7 mouse cellular contexts compared by ENCODE assay signal in the genomic region with DNA sequence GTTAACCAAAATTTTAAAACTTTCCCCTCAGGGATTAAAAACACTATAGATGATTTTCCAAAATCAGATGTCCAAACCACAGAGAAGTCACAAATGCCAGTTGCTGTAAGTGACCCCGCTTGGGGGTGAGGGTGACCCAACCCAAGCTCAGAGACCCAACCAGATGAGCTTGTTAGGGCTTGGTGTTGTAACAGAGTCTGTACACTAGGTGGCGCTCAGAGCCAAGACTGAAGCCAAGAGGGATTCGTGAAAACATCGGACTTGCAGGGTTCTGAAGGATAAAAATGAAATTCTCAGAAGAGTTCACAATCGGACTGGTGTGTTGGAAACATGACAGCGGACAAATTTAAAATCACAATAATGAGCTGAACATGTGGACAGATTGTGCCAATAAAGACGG. TPM values are rescaled to one million over a fixed set of nuclear protein-coding genes. Genes with fewer than 3 reads are reported as not detected.
DNase-seq lines count a peak whose midpoint lies in the region; ATAC-seq lines count a peak whose summit lies in the region.

No protein-coding gene starts in this region.

- peak; percentile 80 for DNase-seq in ES-CJ7 (ENCODE audit: low read depth, low spot score)
- DNase-seq in adrenal gland, adult 2 months = peak; percentile 60
- peak; percentile 78 for DNase-seq in embryo, embryonic 11 days
- DNase-seq in heart, embryonic 10.5 days (ENCODE audit: low spot score) = peak; percentile 83
- DNase-seq in layer of hippocampus, postnatal 25 days (ENCODE audit: extremely low spot score in 1 of 2, low spot score in 1 of 2) = peak; percentile 52 to 76
- peak; percentile 37 to 69 for DNase-seq in spleen, adult 18-20 months

- no peak overlapping the region for H3K27ac ChIP-seq in heart, embryonic 10.5 days

- H3K9me3 ChIP-seq in heart, embryonic 10.5 days = no peaks in the 10 kb centered on the region

- no peak overlapping the region for H3K4me3 ChIP-seq in heart, embryonic 10.5 days

- H3K27me3 ChIP-seq in heart, embryonic 10.5 days (ENCODE audit: insufficient read depth, poor library complexity, severe bottlenecking) = no peaks in the 10 kb centered on the region

- H3K36me3 ChIP-seq in heart, embryonic 10.5 days = peaks cover 21% of the 10 kb centered on the region

- ATAC-seq in megakaryocyte progenitor cell, adult 5-6 weeks (replicated peaks; ENCODE audit: poor library complexity) = peak; percentile 93

- no peaks in the 10 kb centered on the region for H3K4me1 ChIP-seq in heart, embryonic 10.5 days

- WGBS in heart, embryonic 10.5 days = 15% methylated on average over 7 of the region's 7 CpGs

RNA-seq across cellular contexts. Expression of a gene that starts 18.0 kb away (rescaled TPM):
- total RNA-seq in adrenal gland, adult 2 months (2021) = 100 to 1,000 TPM in 1 of 2 experiments, 10 to 100 TPM in 1; 86.9 to 105 TPM
- 155 and 161 TPM in 2 replicates for polyA plus RNA-seq in adrenal gland, adult 2 months (2012; rRNA removed)
- 127 and 162 TPM in 2 replicates for polyA plus RNA-seq in heart, embryonic 10.5 days (2016; fragmentation: Nextera tagmentation; extraction: Ambion mirVana)
- 100 to 1,000 TPM; 122 to 143 TPM for total RNA-seq in layer of hippocampus, postnatal 25 days (2021)
- 32.8 and 36.6 TPM in 2 replicates for total RNA-seq in megakaryocyte progenitor cell, adult 5-6 weeks (2015)
- total RNA-seq in megakaryocyte progenitor cell, adult 5-6 weeks (2017) = 14.7 and 15.4 TPM in 2 replicates

RNA-seq across cellular contexts. Expression of a gene that starts 20.8 kb away (rescaled TPM):
- 10 to 100 TPM; 13.8 to 17.6 TPM for total RNA-seq in adrenal gland, adult 2 months (2021)
- 3.7 and 4.0 TPM in 2 replicates for polyA plus RNA-seq in adrenal gland, adult 2 months (2012; rRNA removed)
- polyA plus RNA-seq in heart, embryonic 10.5 days (2016; fragmentation: Nextera tagmentation; extraction: Ambion mirVana) = 10.6 and 11.7 TPM in 2 replicates
- total RNA-seq in layer of hippocampus, postnatal 25 days (2021) = 10 to 100 TPM; 38.3 to 39.9 TPM
- total RNA-seq in megakaryocyte progenitor cell, adult 5-6 weeks (2015) = 25.7 and 26.0 TPM in 2 replicates
- 24.8 and 25.4 TPM in 2 replicates for total RNA-seq in megakaryocyte progenitor cell, adult 5-6 weeks (2017)

RNA-seq across cellular contexts. Expression of a gene that starts 41.7 kb away (rescaled TPM):
- 10 to 100 TPM; 19.3 to 21.5 TPM for total RNA-seq in adrenal gland, adult 2 months (2021)
- polyA plus RNA-seq in adrenal gland, adult 2 months (2012; rRNA removed) = 14.4 and 20.5 TPM in 2 replicates
- polyA plus RNA-seq in heart, embryonic 10.5 days (2016; fragmentation: Nextera tagmentation; extraction: Ambion mirVana) = 59.7 and 65.2 TPM in 2 replicates
- 10 to 100 TPM; 51.4 to 58.2 TPM for total RNA-seq in layer of hippocampus, postnatal 25 days (2021)
- 64.9 and 65.5 TPM in 2 replicates for total RNA-seq in megakaryocyte progenitor cell, adult 5-6 weeks (2015)
- total RNA-seq in megakaryocyte progenitor cell, adult 5-6 weeks (2017) = 9.7 and 10.5 TPM in 2 replicates
